Mouse (Mus musculus) cerebellum, adult (tissue): Measurements from ENCODE around the gene Gm10197.

Experiments
- ATAC-seq: cut with Nextera tagmentation; 2 replicates; pipeline ENCODE4 v1.9.2; 2017; ENCODE audit warnings: mild to moderate bottlenecking, moderate library complexity, mixed read lengths; ENCODE audit not compliant: insufficient number of reproducible peaks, low FRiP score, low TSS enrichment

Gm10197 gene

DNA sequence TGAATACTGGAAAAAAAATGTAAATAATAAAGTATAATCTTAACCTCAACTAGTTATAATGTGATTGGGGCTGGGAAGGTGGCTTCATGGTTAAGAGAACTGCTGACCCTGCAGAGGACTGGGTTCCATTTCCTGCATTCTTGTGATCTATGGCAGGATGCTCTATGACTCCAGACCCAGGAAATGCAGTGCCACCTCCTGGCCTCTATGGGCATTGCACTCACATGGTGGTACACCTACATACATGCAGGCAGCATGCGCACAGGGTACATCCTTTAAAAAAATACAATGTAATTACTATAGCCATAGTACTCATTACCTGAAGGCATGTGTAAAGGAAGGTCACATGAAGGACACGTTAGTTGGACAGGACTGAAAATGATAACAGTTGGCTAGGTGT is 8.6 kb downstream of the Gm10197 start:
- no peak for ATAC-seq

DNA sequence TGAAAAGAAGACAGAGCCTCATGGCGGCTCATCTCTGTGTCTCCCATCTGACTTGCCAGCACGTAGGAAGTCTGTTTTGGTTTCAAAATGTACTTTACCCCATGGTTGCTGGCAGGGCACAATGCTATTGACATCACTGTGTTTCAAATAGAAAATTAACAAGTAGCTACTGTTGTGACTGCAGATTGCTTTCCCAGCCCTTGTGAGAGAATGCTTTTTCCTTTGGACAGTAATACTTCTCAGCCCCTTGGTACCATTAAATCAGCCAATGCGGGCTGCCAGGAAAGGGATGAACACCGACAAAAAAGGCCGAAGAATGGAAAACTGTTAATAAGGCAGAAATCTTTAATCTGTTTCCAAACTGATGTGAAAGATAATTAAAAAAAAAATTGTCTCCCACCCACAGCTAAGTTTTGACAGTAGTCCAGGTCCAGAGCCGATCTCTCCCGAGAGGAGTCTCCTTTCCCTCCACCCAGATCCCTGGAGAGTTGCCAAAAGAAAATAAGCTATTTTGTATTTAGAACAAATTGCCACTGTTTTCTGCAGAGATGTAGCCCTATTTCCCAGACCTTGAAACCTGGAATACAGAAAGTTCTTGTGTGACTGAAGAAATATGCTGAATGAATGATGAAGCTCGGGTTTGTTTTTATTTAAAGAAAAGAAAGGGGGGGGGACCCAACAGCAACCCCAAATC is 11.2 kb downstream of the Gm10197 start:
- ATAC-seq, result peak; percentile 43; the same call in 1 of the 2 replicates

DNA sequence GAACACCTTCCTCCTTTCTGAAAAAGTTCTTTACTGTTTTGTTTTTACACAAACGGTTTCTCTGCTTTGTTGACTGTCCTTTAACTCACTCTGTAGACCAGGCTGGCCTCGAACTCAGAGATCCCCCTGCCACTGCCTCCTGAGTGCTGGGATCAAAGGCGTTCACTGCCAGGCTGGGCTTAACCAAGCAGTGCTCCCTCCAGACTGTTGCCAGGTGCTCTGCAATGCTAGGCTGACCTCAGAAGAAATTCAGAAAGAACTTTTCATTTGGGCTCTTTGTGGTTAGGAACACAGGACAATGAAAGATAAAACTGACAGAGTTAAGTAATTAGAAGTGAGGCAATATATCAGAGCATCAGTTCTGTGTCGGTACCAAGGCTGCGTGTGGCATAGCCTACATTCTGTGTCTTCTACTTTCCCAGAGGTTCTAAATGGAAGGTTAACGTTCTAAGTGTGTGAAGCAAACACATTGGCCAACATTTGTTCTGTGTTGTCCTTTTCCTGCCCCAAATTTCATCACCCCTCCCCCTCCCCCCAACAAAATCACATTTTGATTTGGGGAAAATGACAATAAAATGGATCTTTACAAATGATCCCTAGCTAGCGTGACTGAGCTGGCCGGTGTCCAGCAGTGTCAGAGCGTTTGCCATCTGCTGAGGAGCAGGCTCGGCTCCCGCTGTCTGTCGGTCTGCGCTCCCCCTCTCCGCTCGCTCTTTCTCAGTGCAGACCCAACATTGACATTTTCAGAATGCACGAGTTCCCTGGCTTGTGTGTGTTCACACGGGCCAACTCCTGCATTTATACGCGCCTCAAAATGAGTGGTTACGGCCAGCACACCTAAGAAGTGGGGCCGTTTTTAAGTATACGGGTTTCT is 12.2 kb downstream of the Gm10197 start:
- peak; percentile 62; the same call in 1 of the 2 replicates for ATAC-seq

DNA sequence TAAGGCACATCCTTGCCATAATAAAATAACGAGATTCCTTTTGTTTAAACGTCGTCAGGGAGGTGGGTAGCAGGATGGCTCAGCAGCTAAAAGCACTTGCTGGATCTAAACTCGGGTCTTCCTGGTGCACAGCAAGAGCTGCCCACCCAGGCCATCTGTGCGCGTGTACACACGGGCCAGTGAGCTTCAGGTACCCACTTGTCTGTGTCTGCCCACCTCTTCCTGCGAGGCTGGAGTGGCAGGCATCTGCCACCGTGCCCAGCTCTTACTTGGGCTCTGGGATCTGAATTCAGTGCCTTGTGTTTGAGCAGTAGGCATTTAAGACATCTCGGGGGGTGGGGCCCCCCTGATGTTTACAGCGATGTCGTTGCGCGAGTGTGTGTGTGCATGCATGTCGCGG is 16.5 kb downstream of the Gm10197 start:
- 0 out of 2 replicates have a peak, but pooled peaks have one; percentile 24 for ATAC-seq

DNA sequence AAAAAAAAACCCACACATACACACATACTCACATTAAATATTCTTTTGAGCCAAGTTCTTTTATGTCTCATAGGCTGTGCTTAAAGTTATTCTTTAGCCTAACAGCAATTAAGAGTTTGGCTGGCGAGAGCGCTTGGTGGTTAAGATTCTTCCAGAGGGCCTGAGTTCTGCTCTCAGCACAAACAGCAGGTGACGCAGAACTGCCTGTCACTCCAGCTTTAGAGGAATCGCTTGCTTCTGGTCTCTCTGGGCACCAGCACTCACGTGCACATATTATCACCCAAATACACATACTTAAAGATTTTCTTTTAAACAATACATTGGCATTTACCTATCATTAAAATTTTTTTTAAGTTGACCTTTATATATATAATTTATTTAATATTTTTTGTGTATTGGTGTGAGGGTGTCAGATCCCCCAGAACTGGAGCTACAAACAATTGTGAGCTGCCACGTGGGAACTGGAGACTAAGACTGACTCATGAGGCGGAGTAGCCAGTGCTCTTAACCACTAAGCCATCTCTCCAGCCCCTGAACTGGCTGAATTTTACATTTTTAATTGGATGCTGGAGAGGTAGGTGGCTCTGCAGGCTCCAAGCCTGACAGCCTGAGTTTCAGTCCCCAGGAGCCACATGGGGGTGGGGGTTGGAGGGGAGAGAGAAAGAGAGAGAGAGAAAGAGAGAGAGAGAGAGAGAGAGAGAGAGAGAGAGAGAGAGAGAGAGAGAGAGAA is 17.1 kb downstream of the Gm10197 start:
- no peak for ATAC-seq

DNA sequence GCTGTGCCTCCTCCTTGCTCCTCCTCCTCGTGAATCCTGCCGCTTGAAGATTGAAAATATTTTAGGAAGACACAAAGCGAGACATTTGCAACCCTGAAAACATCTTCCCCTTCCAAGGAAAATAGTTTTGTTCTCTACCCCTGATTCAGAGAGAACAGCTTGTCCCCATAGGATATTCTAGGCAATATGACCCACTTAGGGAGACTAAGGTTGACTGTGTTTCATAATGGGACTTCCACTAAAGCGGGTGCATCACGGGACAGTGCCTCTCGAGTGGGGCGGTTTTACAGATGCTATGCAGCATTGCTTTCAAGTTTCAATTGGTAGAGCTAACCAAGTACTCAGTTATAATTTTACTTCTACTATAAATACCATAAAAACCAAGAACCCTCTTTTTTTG is 17.7 kb downstream of the Gm10197 start:
- ATAC-seq, result peak; percentile 70; the same call in 1 of the 2 replicates

DNA sequence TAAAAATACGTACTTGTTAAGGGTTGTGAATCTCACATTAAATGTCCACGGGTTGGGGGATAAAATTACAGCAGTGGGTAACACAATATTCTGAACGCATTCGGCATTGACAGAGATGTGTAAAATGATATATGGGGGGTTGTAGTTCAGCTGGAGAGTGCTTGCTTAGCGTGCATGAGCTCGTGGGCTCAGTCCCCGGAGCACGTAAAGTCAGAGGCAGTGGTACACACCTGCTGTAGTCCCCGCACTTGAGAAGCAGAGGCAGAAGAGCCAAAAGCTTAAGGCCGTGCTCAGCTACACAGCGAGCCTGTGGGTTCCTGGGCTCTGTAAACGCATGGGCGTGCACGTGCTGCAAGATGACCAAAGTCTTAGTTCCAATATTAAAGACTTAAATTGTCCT is 25.8 kb downstream of the Gm10197 start:
- no peak for ATAC-seq

DNA sequence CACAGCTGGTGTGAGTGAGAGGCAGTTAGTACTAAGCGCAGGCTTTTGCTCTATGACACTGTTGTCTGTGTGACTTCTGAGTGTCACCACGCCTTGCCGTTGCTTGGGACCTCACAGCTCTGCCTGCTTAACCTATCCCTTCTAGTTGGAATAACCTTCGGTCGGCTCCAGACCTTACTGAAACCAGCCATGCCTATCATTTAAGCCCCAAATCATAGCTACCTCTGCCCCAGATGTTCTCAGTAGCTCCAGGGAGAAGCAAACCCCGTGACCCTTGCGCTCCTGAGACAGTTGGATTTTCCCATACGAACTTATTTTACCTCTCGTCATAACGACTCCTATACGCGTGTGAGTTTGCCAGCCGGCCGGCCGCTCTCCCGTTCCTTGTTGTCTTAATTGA is 27.5 kb downstream of the Gm10197 start:
- ATAC-seq, result no peak

DNA sequence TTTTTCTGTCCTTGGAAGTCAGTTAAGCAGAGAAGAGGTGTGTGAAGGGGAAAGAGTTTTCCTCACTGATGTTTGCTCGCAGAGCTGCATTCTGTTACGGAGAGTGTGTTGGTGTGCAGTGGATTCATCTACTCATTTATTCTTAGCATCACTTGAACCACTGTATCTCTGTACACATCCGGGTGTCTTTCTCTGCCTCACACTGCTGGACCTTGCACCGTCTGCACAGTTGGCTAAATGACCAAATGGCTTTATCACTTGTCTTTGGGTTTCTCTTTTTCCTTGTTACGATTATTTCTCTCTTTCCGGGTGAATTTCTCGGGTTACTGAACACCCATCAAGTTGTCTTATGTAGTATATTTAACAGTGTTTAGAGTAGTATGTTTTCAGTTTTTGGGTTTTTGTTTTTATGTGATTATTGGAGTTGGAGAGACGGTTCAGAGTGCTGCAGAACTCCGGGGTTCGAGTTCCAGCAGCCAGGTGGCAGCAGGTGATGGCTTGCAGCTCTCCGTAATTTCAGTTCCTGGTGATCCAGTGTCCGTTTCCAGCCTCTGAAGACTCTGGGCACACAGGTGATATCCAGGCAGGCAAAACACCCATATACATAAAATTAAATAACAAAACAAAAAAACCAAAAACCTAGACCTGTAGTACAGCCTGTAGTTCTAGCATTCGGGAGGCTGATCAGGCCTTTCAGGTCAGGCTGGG is 28.2 kb downstream of the Gm10197 start:
- no peak for ATAC-seq

DNA sequence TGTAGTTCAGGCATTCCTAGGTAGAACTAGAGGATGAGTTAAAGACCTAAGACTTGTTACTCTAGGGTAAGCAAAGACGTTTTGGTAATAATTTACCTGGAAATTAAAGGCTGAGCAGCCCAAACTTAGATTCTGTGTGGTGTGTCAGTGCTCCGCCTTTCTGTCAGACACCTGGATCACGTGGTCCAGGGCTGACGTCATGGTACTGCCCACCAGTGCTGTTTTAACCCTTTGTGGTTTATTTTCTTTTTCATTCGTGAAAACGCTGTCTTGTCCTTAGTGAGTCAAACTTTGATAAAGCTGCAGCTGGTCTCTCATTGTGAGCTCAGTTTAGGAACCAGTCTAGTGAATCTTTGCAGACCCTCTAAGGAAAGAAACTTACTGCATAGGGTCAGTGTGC is 31.1 kb downstream of the Gm10197 start:
- no peak for ATAC-seq

DNA sequence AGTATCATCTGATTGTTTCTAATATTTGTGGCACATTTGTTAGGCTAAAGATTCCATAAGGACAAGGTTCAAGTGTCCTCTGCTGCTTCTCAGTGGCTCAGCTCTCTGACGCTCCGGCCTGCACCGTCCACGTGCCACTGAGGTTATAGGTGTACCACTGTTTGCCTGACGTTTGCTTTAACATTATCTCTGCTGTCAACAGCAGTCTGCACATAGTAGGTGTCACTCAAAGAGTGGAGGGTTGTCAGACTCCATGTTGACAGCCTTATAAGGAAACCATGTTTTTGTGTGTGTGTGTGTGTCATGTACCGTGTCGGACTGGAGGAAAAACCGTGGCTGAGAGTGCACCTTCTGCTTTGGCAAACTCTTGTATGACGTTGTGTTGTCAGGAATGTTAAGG is 36.3 kb downstream of the Gm10197 start:
- no peak for ATAC-seq

DNA sequence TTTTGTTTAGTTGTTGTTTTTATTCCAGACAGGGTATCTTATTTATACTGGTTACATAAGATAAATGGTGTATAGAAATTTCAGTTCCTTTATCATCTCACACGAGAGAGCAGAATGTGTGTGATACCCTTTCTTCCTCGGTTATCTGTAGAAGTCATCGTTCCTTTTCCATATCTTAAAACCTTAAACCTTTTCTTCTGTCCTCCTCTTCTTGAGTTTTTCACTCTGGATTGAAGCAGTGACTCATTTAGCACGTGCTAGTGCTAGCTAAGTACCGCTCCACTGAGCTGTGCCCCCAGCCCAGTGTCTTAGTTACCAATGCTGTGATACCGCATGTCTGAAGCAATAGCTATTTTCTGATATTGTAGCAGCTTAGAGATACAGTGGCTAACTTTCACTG is 37.8 kb downstream of the Gm10197 start:
- no peak for ATAC-seq

DNA sequence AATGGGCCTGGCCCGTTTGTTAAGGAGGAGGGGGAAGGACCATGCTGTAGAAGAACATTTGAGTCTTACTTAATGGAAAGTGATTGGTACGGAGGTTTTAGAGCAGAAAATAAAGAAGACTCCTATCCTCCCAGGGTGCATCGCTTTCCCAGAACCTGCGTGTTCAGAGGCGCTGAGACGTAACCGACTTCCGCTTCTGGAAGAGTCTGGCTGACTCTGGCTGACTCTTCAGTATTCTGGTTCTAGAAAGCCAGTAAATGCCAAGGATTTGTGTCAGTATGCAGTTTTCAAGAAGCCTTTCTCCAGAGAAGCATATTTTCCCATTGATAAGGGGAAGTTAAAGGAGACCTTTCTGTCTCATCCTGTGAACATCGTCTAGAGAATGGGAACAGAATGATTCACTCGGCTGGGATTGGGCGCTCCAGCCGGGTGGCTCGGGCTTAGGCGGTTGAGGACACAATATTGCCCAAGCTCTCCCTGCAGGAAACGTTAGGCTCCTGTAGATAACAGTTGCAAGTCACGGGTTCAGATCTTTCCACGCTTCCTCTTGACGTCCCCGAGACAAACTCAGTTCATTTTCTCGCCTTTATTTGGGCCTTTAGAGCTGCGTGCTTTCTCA is 39.6 kb downstream of the Gm10197 start:
- ATAC-seq, result no peak

DNA sequence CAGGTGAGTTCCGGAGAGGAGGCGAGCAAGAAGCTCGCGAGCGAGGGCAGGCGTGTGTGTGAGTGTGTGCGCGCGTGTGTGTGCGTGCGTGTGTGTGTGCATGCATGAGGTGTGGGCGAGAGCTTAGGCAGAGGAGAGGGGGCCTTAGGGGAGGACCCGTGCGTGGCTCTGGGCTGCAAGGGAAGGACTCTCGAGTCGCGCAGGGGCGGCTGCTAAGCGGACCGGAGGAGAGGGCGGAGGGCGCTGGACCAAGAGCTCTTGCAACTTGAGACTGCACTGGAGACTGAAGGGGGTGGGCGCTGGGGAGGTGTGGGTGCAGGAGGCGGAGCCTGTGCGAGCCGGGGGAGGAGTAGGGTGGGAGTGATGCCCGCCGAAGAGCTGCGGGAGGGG is 41.6 kb downstream of the Gm10197 start:
- peak; percentile 37; the same call in 1 of the 2 replicates for ATAC-seq

DNA sequence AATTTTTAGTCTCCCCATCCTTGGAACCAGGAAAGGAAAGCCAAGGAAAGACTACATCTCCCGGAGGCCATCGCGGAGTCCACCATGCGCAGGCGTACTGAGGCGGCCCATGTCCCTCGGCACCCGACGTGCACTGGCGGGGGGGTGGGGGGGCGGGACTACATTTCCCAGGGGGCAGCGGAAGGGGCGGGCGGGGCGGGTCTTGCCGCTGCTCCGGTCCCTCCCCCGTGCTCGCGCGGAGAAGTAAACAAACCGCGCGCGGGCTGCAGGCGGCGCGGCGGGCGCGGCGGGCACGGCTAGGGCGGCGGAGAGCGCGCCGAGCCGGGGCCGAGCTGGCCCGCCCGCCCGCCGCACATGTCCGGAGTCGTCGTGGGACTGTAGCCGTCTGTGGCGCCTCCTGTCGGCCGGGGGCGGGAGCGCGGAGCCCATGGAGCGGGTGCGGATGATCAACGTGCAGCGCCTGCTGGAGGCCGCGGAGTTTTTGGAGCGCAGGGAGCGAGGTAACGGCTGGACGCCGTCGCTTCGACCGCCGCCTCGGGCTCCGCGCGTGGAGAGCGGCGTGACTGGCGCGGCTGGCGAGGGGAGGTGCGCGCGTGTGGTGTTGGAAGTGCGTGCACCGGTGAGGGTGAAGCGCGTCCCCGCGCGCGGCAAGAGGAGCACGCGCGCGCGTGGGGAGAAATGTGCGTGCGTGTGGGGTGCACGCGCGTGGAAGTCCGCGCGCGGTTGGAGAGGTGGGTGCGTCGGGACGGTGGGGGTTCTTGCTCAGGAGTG is 42.2 kb downstream of the Gm10197 start:
- peak; percentile 72 for ATAC-seq

DNA sequence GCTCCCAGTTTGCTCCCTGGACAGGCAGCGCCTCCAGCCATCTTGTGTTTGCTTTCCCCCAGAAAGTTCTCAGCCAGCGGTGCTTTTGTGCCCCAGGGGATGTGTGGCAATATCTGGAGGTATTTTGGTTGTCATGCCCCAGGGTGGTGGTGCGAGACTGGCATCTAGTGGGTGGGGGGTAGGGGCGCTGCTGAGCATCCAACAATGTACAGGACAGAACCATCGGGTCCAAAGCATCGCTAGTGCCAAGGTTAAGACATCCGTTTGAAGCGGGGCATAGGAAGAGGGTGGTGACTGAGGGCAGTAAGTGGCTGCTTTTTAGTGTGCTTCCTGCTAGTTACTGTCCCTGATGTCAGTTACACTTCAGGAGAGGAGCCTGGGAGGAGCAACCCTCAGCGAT is 43.5 kb downstream of the Gm10197 start:
- no peak for ATAC-seq

DNA sequence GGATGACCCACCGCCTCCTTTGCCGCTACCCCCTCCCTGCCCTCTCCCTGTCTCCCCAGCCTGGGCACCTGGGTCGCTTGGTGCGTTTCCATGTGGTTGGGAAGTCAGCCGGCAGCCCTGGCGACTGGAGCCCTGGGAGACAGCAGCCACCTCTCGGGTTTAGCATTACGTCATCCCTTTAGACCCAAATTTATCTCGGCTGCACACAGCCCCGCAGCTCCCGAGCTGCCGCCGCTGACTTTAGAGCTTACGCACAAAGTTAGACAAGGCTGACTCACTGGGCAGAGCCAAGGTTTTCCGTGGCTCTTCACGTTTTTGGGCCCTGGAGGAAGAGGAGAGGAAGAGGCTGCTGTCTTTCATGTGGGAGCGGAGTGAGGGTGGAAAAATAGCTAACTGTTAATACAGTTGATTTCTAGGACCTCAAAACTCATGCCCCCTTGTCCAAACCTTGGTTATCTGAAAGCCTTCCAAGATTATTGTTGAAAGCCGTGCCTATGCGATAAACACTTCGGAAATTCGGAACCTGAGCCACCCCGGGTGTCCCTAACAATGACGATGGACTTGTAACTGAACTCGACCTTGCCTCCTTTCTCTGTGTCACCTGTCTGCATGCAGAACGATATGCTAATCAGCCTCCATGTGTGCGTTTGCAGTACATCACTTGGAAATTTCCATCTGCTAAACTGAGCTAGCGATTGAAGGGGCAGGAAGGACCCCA is 45.8 kb downstream of the Gm10197 start:
- peak; percentile 67 for ATAC-seq

DNA sequence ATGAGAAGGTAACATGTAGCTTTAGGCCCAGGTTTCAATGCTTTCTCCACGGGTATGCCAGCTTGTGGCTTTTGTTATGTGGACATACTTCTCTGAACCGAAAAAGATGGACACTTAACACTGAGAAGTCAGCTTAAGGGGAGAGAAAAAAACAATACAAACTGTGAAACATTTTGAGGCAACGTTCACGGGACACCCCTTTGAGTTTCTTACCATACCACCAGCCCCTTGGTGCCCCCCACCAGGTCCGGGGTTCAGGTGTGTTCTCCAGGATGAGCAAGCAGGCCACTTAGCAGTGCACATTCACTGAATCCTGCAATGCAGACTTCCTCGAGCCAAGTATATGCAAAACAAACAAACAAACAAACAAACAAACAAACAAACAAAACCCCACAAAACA is 46.7 kb downstream of the Gm10197 start:
- no peak for ATAC-seq
